Mouse (Mus musculus): ENCODE results near the gene Rnf25.

The Rnf25 gene

GRCm38 (mm10) chr1:74601267-74601962 lies at the start of gene Rnf25, which contains the start of gene Stk36:
TSS of gene Rnf25 (minus strand) at chr1:74601397.
TSS of gene Stk36 (plus strand) at chr1:74601445.
- peak; percentile 88 for DNase-seq (ENCODE audit: low read depth, low spot score)

- peak; percentile 45 for DNase-seq (ENCODE audit: low read depth, low spot score)
These were observed 42.7 kb upstream of the Rnf25 start for GRCm38 (mm10) chr1:74643926-74644325.

- DNase-seq (ENCODE audit: low read depth, low spot score), result no peak
These were observed 42.3 kb upstream of the Rnf25 start for GRCm38 (mm10) chr1:74643524-74643923.

- no peak for DNase-seq (ENCODE audit: low read depth, low spot score)
These were observed 31.5 kb upstream of the Rnf25 start for GRCm38 (mm10) chr1:74632734-74633133.

- no peak for DNase-seq (ENCODE audit: low read depth, low spot score)
These were observed 26.8 kb upstream of the Rnf25 start for GRCm38 (mm10) chr1:74628001-74628400.

- DNase-seq (ENCODE audit: low read depth, low spot score), result no peak
These were observed 24.9 kb upstream of the Rnf25 start for GRCm38 (mm10) chr1:74626076-74626475.

GRCm38 (mm10) chr1:74624183-74624582 lies 23.0 kb upstream of the Rnf25 start:
- DNase-seq (ENCODE audit: low read depth, low spot score), result no peak

GRCm38 (mm10) chr1:74600501-74601266 lies 513 bp downstream of the Rnf25 start:
- DNase-seq (ENCODE audit: low read depth, low spot score), result no peak

GRCm38 (mm10) chr1:74594434-74594833 lies 6.8 kb downstream of the Rnf25 start:
- no peak for DNase-seq (ENCODE audit: low read depth, low spot score)

- peak; percentile 98 for DNase-seq (ENCODE audit: low read depth, low spot score)
These were observed 13.3 kb downstream of the Rnf25 start, which contains the start of the genes Zfp142 and Bcs1l for GRCm38 (mm10) chr1:74587773-74588445. TSS of gene Zfp142 (minus strand) at chr1:74588246. TSS of gene Bcs1l (plus strand) at chr1:74588289.

GRCm38 (mm10) chr1:74587233-74587772 lies 13.9 kb downstream of the Rnf25 start:
- no peak for DNase-seq (ENCODE audit: low read depth, low spot score)

GRCm38 (mm10) chr1:74584616-74585398 lies 16.4 kb downstream of the Rnf25 start:
- DNase-seq (ENCODE audit: low read depth, low spot score), result no peak

GRCm38 (mm10) chr1:74582621-74583020 lies 18.6 kb downstream of the Rnf25 start:
- DNase-seq (ENCODE audit: low read depth, low spot score), result no peak

GRCm38 (mm10) chr1:74569739-74570719 lies 31.2 kb downstream of the Rnf25 start:
- DNase-seq (ENCODE audit: low read depth, low spot score), result no peak

- no peak for DNase-seq (ENCODE audit: low read depth, low spot score)
These were observed 35.4 kb downstream of the Rnf25 start for GRCm38 (mm10) chr1:74565834-74566233.

- peak; percentile 34 for DNase-seq (ENCODE audit: low read depth, low spot score)
These were observed 42.1 kb downstream of the Rnf25 start for GRCm38 (mm10) chr1:74559061-74559460.

GRCm38 (mm10) chr1:74544184-74544583 lies 57.0 kb downstream of the Rnf25 start, which contains the start of gene Usp37:
TSS of gene Usp37 (minus strand) at chr1:74544284.
- DNase-seq (ENCODE audit: low read depth, low spot score), result no peak

Data from A20 (cell line).